Mouse (Mus musculus) bone marrow macrophage, adult 2 months (primary cell): ENCODE results near the gene A930018P22Rik.

ENCODE experiments used
- CTCF ChIP-seq: IDR thresholded peaks from 2 replicates; pipeline ENCODE4 v1.5.1; 2012; ENCODE audit warnings: low read depth, mild to moderate bottlenecking, low read length, moderate library complexity
- POLR2A ChIP-seq: IDR thresholded peaks from 2 replicates; pipeline ENCODE4 v1.6.1; 2012; ENCODE audit warnings: mild to moderate bottlenecking, low read depth, low read length, borderline replicate concordance

GRCm38 (mm10) chr2:104167765-104168164 lies 45.2 kb downstream of the A930018P22Rik start:
- TF ChIP-seq CTCF (no peak), POLR2A (no peak)
